Mouse (Mus musculus): ENCODE measurements around the gene Eif4g1.
"Not testable (repeated sequence)": the region's sequence is repeated elsewhere in the genome, so short reads cannot be mapped to it uniquely, and the experiment has no call there.

Gene Eif4g1

GRCm38 (mm10) chr16:20668013-20668412 is at the start of gene Eif4g1:
Gene Eif4g1, plus strand, starts transcription at chr16:20668313.
- DNase-seq (ENCODE audit: low read depth, low spot score): not testable (repeated sequence)

DNA sequence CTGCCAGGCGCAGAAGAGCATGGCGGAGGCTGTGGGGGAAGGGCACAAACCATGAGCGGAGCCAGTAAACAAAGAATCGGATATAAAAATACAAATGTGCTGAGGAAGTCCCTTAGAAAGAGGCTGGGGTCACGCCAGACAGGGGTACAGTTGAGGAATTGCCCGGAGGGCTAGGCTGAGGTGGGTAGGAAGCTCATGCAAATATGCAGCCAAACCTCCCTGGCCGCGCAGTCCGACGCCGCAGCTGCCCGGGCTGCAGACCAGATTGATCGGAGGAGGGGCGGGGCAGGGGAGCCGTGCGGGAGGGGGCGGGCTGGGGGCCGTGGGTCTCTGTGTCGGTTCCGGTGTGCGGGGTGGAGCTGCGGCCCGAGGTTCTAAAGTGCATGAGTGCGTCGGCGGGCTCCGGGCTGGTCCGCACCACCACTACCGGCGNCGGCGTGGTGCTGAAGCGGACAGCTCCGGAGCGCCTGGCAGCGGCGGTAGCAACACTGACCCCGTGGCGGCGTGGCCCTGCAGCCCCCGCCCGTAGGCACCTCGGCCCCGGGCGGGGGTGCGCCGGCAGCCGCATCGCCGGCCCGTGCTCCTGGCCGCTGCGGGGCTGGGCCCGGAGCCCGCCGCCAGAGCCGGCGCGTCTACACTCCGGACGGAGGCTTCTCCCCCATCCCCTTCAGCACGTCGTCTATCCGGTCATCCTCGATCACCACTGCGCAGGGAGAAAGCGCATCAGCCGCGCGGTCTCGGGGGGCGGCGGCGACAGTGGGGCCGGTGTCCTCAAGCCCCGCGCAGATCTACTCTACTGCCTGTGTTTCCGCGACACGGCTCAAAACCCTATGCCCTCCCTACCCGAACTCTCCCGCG is 48.3 kb upstream of the Eif4g1 start:
- peak; percentile 59 for DNase-seq (ENCODE audit: low read depth, low spot score)
- no peaks in the 10 kb centered on the region for H3K36me3 ChIP-seq (ENCODE audit: control insufficient read depth, insufficient read depth, low read length, poor library complexity, severe bottlenecking)
- H3K27me3 ChIP-seq (ENCODE audit: control insufficient read depth, insufficient read depth, low read length, poor library complexity, severe bottlenecking): no peaks in the 10 kb centered on the region; the same call in 1 of the 2 replicates

More at GRCm38 (mm10) chr16:20668013-20668412, at the start of gene Eif4g1:
- not testable (repeated sequence) for H3K27me3 ChIP-seq (ENCODE audit: control insufficient read depth, insufficient read depth, low read length, poor library complexity, severe bottlenecking); H3K36me3 ChIP-seq (ENCODE audit: control insufficient read depth, insufficient read depth, low read length, poor library complexity, severe bottlenecking)

- DNase-seq (ENCODE audit: low read depth, low spot score): peak; percentile 12
Measured at GRCm38 (mm10) chr16:20620399-20620735, 47.7 kb upstream of the Eif4g1 start.

DNA sequence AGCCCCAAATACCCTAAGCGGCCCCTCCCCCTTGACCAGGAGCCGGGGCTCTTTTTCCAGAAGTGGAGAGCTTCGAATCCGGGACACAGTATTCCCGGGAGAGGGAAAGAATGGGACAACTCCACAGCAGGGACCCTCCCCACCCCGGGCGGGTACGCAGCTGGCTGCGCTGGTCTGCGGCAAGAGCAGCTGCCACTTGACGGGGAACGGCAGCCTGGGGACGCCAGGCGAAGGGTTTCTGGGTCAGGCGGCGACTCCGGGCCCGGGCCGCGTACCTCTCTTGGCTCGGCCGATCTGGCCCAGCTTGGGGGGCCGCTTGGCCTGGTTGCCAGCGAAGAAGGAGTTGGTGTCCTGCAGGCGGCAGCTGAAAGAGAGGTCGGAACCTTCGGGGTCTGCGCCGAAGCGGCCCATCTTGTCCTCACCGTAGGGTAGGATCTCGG is 47.3 kb upstream of the Eif4g1 start:
- DNase-seq (ENCODE audit: low read depth, low spot score): no peak
- no peaks in the 10 kb centered on the region for H3K36me3 ChIP-seq (ENCODE audit: control insufficient read depth, insufficient read depth, low read length, poor library complexity, severe bottlenecking)
- H3K27me3 ChIP-seq (ENCODE audit: control insufficient read depth, insufficient read depth, low read length, poor library complexity, severe bottlenecking): no peaks in the 10 kb centered on the region; the same call in 1 of the 2 replicates

More at GRCm38 (mm10) chr16:20620399-20620735, 47.7 kb upstream of the Eif4g1 start:
- Histone ChIP-seq H3K36me3 (ENCODE audit: control insufficient read depth, insufficient read depth, low read length, poor library complexity, severe bottlenecking) (no peaks in the 10 kb centered on the region), H3K27me3 (ENCODE audit: control insufficient read depth, insufficient read depth, low read length, poor library complexity, severe bottlenecking) (no peaks in the 10 kb centered on the region; the same call in 1 of the 2 replicates)

- Histone ChIP-seq H3K27me3 (ENCODE audit: control insufficient read depth, insufficient read depth, low read length, poor library complexity, severe bottlenecking) (no peaks in the 10 kb centered on the region; the same call in 1 of the 2 replicates), H3K36me3 (ENCODE audit: control insufficient read depth, insufficient read depth, low read length, poor library complexity, severe bottlenecking) (no peaks in the 10 kb centered on the region)
- DNase-seq (ENCODE audit: low read depth, low spot score): peak; percentile 50
Measured at GRCm38 (mm10) chr16:20621191-20621990, 46.7 kb upstream of the Eif4g1 start, which contains the start of gene Camk2n2. Gene Camk2n2, minus strand, starts transcription at chr16:20621287.

DNA sequence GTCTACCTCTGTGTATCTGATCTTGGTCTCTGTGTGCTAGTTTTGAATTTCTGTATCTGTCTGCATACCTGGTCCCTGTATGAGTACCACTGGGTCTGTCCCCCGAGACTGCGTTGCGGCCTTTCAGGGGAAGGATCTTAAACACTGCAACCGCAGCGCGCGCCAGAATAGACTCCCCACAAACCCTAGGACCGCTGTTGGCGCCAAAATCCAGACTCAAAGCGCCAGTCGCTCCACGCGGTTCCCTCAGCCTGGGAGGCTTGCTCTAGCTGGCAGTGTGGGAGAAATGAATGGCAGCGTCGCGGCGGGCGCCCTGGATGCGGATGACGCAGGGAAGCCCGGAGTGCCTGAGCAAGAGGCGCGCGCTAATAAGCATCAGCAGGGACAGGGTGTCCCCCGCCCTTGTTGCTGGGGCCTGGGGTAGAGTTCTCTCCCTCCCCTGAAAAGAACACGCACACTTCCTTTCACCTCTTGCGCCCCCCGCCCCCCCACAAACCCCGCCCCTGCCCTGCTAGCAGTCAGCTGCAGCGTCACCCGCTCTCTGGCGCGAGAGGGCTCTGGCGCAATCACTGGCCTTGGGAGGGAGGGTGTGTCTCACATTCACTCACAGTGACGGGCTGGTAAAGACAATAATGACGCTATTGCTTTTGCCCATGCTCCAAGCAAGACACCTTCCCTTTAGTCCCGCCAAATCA is 46.0 kb upstream of the Eif4g1 start:
- peak; percentile 59 for DNase-seq (ENCODE audit: low read depth, low spot score)
- Histone ChIP-seq H3K36me3 (ENCODE audit: control insufficient read depth, insufficient read depth, low read length, poor library complexity, severe bottlenecking) (no peaks in the 10 kb centered on the region), H3K27me3 (ENCODE audit: control insufficient read depth, insufficient read depth, low read length, poor library complexity, severe bottlenecking) (no peaks in the 10 kb centered on the region; the same call in 1 of the 2 replicates)

- H3K36me3 ChIP-seq (ENCODE audit: control insufficient read depth, insufficient read depth, low read length, poor library complexity, severe bottlenecking): no peaks in the 10 kb centered on the region
- DNase-seq (ENCODE audit: low read depth, low spot score): no peak
- no peaks in the 10 kb centered on the region; the same call in 1 of the 2 replicates for H3K27me3 ChIP-seq (ENCODE audit: control insufficient read depth, insufficient read depth, low read length, poor library complexity, severe bottlenecking)
Measured at GRCm38 (mm10) chr16:20623211-20623610, 44.9 kb upstream of the Eif4g1 start.

DNA sequence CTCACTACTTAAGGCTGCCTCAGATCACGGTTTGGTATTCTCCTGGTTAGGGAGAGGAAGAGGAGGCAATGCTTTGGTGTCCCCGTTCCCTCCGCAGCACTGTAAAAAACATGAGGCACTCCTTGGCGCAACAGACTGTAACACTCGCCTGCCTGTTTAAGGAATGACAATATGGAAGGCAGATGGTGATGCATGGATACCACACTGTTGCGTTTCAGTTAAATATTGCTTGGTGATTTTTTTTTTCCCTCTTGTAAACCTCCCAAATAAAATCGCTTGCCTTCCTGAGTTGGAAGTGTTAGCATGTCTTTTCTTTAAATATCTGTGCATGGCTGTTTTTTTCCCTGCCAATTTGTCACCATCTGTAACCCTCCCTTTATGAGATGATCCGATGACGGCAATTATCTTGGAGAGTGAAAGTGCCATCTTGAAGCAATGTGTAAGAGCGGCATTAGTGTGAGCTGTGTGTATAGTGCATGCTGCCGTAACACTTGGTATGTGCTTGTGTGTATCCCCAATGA is 39.2 kb upstream of the Eif4g1 start:
- H3K36me3 ChIP-seq (ENCODE audit: control insufficient read depth, insufficient read depth, low read length, poor library complexity, severe bottlenecking): no peaks in the 10 kb centered on the region
- no peak for DNase-seq (ENCODE audit: low read depth, low spot score)
- no peaks in the 10 kb centered on the region for H3K27me3 ChIP-seq (ENCODE audit: control insufficient read depth, insufficient read depth, low read length, poor library complexity, severe bottlenecking)

DNA sequence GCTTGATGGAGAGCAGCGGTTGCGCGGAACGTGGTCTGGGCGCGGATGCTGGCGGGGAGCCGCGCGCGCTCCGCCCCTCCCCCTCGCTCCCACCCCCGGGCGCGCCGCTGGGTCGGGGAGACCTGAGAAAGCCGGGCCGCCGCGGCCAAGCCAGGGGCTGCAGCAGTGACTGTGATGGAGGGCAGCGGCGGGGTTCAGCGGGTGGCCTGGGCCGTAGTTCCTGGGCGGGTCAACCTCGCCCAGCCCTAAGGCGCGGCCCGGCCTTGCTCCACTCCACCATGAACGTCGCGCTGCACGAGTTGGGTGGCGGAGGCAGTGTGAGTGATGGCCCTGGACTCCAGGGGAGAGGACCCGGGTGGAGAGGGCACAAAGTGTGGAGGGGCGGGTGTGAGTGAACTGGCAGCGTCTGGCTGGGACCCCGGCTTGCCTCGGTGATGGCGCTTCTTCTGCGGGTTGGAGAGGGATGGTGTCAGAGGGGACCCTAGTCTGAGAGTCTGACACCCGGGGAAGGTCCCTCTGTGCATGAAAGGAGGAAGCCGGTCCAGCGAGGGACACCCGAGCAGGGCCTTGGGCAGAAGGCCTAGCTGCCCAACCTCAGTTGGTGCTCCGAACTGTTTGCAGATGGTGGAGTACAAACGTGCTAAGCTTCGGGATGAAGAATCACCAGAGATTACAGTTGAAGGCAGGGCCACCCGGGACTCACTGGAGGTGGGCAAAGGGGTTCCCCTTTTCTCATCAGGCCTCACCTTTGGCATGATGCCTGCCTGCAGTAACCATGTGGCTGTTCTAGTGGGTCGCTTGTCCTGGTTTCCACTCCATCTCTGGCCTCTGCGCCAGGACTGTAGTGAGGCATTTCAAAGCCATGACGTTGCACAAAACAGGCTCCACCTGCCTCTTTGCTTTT is 38.1 kb upstream of the Eif4g1 start, which contains the start of gene Ece2:
TSS of gene Ece2 (plus strand) at position 98 of the 904 bp plus-strand sequence.
- no peaks in the 10 kb centered on the region for H3K36me3 ChIP-seq (ENCODE audit: control insufficient read depth, insufficient read depth, low read length, poor library complexity, severe bottlenecking)
- no peaks in the 10 kb centered on the region for H3K27me3 ChIP-seq (ENCODE audit: control insufficient read depth, insufficient read depth, low read length, poor library complexity, severe bottlenecking)
- DNase-seq (ENCODE audit: low read depth, low spot score): no peak

DNA sequence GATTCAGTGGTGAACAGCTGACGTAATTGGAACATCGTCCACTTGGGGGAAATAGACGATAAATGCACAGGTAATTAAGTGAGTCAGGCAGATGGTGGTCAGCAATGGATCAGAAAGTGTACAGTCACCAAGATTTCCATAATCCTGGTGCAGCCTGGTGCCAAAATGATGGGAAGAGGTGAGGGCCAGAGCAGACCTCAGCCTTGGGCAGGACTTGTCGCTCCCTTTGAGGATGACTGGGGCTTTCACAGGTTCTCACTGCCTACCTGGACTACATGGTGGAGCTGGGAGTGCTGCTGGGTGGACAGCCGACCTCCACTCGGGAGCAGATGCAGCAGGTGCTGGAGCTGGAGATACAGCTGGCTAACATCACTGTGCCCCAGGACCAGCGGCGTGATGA is 30.7 kb upstream of the Eif4g1 start:
- DNase-seq (ENCODE audit: low read depth, low spot score): no peak
- Histone ChIP-seq H3K27me3 (ENCODE audit: control insufficient read depth, insufficient read depth, low read length, poor library complexity, severe bottlenecking) (no peaks in the 10 kb centered on the region), H3K36me3 (ENCODE audit: control insufficient read depth, insufficient read depth, low read length, poor library complexity, severe bottlenecking) (no peaks in the 10 kb centered on the region)

DNA sequence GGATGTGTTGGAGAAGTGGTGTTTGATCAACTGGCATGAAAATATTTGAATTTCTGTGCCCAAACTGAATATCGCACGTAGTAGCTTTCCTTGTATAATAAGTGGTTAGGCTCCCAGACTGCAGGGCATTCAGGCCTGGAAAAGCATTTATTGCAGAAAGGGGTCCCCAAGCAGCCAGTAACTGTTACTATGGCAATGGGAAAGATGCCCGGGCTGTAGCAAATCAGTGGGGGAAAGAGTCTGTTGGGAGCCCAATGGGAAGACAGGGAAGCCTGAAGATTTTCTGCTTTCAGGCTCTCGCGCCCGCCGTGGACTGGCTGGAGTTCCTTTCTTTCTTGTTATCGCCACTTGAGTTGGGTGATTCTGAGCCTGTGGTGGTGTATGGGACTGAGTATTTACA is 29.7 kb upstream of the Eif4g1 start:
- Histone ChIP-seq H3K27me3 (ENCODE audit: control insufficient read depth, insufficient read depth, low read length, poor library complexity, severe bottlenecking) (no peaks in the 10 kb centered on the region), H3K36me3 (ENCODE audit: control insufficient read depth, insufficient read depth, low read length, poor library complexity, severe bottlenecking) (no peaks in the 10 kb centered on the region)
- no peak for DNase-seq (ENCODE audit: low read depth, low spot score)

- H3K36me3 ChIP-seq (ENCODE audit: control insufficient read depth, insufficient read depth, low read length, poor library complexity, severe bottlenecking): no peaks in the 10 kb centered on the region
- DNase-seq (ENCODE audit: low read depth, low spot score): peak; percentile 58
- no peaks in the 10 kb centered on the region for H3K27me3 ChIP-seq (ENCODE audit: control insufficient read depth, insufficient read depth, low read length, poor library complexity, severe bottlenecking)
Measured at GRCm38 (mm10) chr16:20642161-20642560, 26.0 kb upstream of the Eif4g1 start.

DNA sequence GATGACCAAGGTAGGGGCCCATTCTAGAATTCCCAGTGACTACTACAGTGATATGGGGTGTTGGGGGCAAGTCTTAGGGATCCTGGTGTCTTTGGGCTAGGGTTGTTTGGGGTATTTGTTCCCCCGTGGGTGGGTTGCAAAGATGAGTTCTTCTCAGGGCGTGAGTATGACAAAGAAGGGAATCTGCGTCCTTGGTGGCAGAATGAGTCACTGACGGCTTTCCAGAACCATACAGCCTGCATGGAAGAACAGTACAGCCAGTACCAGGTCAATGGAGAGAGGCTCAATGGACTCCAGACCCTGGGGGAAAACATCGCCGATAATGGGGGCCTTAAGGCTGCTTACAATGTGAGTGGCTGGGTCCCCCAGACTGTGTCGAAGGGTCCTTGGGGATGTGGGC is 24.2 kb upstream of the Eif4g1 start:
- Histone ChIP-seq H3K36me3 (ENCODE audit: control insufficient read depth, insufficient read depth, low read length, poor library complexity, severe bottlenecking) (no peaks in the 10 kb centered on the region), H3K27me3 (ENCODE audit: control insufficient read depth, insufficient read depth, low read length, poor library complexity, severe bottlenecking) (no peaks in the 10 kb centered on the region)
- DNase-seq (ENCODE audit: low read depth, low spot score): no peak
